Mouse (Mus musculus): ENCODE data around the gene Ubtd1.
"Not testable (repeated sequence)": the region's sequence is repeated elsewhere in the genome, so short reads cannot be mapped to it uniquely, and the experiment has no call there.

Gene Ubtd1

DNA sequence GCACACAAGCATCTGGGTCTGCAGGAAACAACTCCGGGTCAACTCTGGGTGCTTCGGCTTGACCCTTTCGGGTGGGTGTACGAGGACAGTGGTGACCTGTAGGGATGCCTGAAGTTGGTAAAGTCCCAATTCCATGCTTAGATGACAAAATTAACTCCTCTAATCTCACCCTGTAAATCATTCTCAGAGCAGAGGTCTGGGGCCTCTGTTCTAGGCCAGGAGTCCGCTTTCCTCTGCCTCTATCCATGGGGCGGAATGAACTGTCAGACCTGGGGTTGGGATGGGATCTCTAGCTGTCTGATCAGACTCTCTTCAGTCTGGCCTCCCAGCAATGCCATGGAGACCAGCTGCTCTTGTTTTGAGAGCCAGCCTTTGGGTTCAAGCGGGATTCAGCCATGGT, 79.9 kb downstream of the Ubtd1 start:
- DNase-seq (ENCODE audit: low spot score), result no peak

DNA sequence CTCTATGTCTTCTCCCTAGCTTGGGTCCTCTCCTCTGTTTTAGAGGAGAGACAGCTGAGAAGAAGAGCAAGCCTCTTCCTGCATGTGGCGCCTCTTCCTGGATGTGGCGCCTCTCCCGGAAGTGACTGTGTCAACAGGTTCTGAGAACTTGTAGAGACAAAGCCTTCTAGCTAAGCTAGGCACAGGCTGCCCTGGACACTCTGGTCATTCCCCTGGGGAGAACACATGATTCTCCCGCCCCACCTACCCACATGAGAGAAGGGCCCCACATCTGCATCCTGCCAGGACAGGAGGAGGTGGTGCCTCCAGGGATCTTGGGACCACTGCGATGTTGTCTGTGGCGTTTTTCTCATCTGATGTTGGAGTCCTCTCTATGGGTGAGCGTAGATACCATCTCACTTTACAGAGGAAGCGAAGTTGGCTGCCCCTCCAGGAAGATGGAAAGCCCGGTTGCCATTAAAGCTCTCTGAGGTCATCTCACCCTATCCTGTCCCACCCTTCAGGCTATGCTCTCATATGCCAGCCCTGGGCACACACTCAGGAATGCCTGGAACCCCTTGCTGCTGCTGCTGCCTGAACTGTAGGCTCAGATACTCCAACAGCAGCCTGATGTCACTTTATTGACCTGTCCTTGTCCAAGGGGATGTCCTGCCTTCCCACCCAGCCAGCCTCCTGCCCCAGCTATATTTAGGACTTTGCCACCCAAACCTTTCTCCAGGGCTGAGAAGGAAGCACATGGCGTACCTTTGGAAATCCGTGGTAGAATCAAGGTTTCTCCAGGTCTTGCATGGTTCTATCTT, 87.1 kb downstream of the Ubtd1 start:
- DNase-seq (ENCODE audit: low spot score), result no peak

DNA sequence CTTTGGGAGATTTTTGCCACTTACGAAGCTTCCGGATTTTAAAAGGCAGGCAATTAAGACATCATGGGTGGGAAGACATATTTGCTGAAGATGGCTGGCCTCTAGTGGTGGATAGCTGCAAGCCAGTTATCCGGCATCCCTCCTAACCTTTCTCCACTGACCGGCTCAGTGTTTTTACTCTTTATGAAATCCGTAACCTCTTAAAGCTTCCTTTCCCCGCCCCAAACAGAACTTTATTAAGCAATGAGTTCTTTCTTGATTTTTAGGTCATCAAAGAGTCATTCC, 87.6 kb downstream of the Ubtd1 start:
- DNase-seq (ENCODE audit: low spot score), result peak; percentile 38

DNA sequence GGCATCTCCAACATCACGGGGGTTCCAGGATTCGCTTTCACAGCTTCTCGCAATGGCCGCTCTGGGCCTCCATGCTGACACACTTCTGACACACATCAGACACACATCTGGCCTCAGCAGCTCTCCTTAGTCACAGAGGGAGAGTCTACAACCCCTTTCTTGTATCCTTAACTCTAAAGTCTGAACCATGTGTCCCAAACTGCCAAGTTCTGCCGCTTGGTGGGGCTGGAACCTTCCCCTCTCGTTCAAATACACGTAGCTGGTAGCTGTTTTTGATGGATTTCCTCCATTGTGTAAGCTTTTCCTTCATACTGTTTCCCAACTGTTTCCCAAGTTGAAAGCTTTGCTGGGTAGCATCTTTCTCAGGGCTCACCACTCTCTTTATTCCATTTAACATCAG, 89.7 kb downstream of the Ubtd1 start:
- no peak for DNase-seq (ENCODE audit: low spot score)

- no peak for DNase-seq (ENCODE audit: low spot score)
These were observed 90.5 kb downstream of the Ubtd1 start for GRCm38 (mm10) chr19:42071886-42072608.

- DNase-seq (ENCODE audit: low spot score), result no peak
These were observed 91.2 kb downstream of the Ubtd1 start for GRCm38 (mm10) chr19:42072802-42073201.

GRCm38 (mm10) chr19:42075051-42075450, 93.5 kb downstream of the Ubtd1 start:
- DNase-seq (ENCODE audit: low spot score), result no peak

- DNase-seq (ENCODE audit: low spot score), result no peak
These were observed 94.4 kb downstream of the Ubtd1 start for GRCm38 (mm10) chr19:42075992-42076391.

GRCm38 (mm10) chr19:42078566-42078965, 97.0 kb downstream of the Ubtd1 start:
- DNase-seq (ENCODE audit: low spot score), result no peak

DNA sequence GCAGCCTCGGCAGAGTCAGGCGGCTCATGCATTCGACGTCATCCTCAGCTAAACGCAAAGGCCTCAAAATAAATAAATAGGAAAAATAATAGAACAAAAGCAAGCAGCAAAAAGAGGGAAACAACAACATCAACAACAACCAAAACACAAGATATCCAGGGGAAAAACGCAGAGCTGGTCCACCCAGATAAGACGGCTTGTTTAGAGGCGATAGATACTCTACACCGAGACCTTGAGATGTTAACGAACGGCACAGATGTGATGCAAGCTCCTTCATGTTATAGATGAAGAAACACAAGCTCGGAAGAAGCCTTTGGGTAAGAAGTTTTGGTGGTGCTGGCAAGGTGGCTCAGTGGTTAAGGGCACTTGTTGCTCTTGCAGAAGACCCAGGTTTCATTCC, 97.4 kb downstream of the Ubtd1 start:
- no peak for DNase-seq (ENCODE audit: low spot score)

DNA sequence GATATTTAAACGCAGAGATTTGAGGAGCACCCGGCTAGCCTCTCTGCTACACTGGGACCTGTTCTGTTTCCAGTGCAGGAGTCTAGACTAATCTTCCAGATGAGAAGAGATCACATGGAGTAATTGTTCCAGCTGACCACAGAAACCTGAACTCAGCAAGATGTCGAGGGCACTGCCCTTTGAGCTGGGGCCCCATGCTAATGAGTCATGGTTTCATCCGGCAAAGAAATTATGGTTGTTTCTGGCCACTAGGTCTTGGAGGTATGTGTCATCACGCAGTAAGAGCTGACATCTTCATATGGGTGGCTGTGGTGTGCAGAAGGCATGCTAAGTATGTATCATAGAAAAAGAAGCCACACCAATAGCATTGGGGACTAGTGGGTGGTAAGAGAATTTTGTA, 98.4 kb downstream of the Ubtd1 start:
- DNase-seq (ENCODE audit: low spot score), result no peak

DNA sequence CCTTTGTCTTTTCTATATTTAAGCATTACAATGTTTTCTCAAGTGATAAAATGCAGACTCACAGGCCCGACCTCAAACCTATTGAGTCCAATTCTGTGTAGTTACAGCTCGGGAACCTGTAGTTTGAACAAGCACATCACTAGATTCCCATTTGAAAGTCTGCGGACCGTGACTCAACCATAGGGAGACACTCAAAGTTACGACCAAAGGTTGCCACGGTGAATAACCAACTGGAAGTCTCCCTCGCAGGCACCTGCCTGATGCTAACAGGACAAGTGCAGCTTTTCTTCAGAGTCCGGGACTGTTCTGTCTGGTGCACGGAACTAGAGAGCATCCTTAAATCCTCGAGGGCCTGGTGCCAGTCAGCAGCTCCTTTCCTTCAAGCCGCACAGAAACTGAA, 98.9 kb downstream of the Ubtd1 start:
- DNase-seq (ENCODE audit: low spot score), result no peak

- not testable (repeated sequence) for DNase-seq (ENCODE audit: low spot score)
These were observed 100.0 kb downstream of the Ubtd1 start for GRCm38 (mm10) chr19:42081613-42082012.

All from layer of hippocampus, adult 11-12 months (tissue).